Mouse (Mus musculus) gastrocnemius, adult 8-10 months (tissue): ENCODE results near the gene Dpp4. TPM values are rescaled to one million over a fixed set of nuclear protein-coding genes. Genes with fewer than 3 reads are reported as not detected.

ENCODE experiments used
- DNase-seq, 2 experiments: peaks; one replicate each; pipeline ENCODE4 v3.0.0; 2022; ENCODE audit warnings: low spot score in 2 of 2
- total RNA-seq, 4 experiments: library from RNA; stranded (reverse); gene quantifications; 2 replicates each; pipeline ENCODE4 v1.2.4; 2022

Gene Dpp4
- total RNA-seq, 4 experiments from 2014 or later: 2.0 to 3.4 (median 2.2) TPM

- DNase-seq: peak in 1 of 2 experiments; percentile 8
Observed at GRCm38 (mm10) chr2:62411211-62412080, 585 bp downstream of the Dpp4 start.

DNA sequence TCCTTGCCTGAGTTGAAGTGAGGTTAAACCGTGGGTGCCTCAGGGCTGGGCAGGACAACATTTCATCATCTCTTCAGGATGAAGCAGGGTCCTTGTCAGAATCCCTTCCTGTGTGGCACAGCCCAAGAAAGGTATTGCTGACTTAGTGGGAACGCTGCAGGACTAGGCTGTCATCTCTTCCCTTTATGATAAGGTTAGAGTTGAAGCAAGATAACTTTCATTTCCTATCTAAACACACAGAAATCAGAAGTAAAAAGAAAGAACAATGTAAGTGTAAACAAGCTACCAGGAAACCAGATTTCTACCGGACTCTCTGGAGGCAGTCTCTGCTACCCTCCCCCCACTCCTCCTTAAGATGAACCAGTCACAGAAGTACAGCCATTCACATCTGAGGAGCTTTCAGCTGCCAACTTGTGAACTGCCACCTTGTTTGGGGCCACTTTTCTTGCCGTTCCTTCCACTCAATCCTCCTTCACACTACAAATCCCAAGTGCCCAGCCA is 3.3 kb downstream of the Dpp4 start:
- DNase-seq: no peak

DNA sequence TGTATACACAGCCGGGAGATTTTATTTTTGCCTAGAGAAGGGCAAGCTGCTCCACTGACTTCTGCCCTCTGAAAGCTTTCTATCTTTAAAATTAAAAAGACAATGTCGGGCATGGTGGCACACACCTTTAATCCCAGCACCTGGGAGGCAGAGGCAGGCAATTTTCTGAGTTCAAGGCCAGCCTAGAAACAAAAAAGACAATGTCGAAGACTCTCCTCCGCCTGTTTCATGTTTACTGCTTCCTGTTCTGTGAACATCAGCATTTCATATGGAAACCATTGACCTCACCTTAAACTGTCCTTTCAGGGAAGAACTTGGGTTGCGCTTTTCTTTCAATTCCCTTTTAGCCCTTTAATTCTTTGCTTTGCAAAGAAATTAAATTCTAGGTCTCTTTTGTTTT is 3.8 kb downstream of the Dpp4 start:
- no peak for DNase-seq

DNA sequence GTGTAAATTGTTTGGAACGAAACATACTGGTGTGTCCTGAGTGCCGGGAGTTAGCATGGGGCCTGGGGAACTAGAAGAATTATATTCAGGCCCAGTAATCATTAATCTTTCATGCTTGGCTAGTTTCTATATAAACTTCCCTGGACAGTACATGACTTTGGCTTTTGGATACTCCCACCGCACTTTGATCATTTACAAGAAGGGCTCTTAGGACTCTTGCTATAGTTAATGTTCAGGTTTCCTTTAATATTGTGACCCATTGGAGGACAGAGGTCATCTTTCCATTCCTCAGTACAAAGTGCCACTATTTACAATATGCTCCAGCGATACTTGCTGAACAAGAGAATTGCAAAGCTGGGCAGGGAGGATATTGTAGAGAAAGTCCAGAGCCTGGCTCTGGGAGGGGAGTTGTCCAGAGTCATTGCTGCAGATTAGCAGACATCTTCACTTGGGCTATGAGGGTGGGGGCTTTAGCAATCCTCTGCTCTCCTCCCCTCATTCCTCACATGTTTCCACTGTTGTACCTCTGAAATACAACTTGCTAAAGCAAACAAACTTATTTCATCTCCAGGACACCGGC is 8.4 kb downstream of the Dpp4 start:
- DNase-seq: no peak

- DNase-seq: peak in 1 of 2 experiments; percentile 18
Observed at GRCm38 (mm10) chr2:62401011-62401410, 11.0 kb downstream of the Dpp4 start.

DNA sequence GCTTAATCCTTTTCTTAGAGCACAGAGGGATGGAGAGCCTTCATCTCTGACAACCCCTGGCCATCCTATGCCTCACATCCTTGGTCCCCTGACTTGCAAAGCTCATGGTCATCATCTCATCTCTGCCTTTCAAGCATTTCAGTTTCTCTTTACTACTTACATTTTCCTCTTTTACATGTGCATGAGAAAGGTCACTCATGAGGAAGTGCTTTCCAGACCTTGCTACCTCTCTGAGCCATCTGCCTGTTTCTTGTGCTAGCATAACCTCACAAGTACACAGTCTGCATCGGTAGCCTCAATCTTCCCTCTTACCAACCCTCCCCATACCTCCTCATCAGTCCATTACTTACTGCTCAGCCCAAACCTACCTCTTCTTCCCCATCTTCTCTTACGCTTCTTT is 12.2 kb downstream of the Dpp4 start:
- no peak for DNase-seq

GRCm38 (mm10) chr2:62399361-62399760 is 12.7 kb downstream of the Dpp4 start:
- DNase-seq: no peak

DNA sequence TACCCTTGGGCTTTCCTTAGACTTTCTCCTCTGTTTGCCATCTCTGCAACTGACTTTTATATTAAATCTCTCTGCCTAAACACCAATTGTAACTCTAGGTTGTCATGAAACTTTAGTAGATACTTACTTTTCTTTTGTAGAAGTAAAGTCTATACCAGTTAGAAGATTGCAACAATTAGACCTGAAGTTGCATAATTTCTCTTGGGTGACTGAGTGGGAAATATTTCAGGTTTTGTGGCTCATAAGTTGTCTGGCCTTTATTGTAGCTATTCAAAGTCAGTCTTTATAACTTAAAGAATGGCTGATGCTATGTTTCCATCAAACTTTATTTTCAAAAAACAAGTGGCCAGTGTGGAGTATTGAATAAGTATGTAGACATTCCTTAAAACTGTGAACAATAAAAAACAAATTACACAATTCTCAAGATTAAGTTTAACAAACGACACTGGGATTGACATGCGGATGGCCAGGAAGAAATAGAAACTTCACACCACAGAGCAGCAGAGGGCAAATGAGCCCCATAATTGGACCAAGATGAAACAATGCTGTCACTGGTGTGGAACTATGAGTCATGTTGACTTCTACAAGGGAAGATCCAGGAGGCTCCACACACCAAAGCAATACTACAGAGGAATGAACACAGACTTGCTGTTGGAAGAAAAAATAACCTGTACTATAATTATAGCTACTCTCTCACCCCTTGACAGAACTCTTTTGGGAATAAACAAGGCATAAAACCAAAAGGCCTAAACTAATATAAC is 13.7 kb downstream of the Dpp4 start:
- DNase-seq: no peak

- DNase-seq: no peak
Observed at GRCm38 (mm10) chr2:62397661-62398060, 14.4 kb downstream of the Dpp4 start.

DNA sequence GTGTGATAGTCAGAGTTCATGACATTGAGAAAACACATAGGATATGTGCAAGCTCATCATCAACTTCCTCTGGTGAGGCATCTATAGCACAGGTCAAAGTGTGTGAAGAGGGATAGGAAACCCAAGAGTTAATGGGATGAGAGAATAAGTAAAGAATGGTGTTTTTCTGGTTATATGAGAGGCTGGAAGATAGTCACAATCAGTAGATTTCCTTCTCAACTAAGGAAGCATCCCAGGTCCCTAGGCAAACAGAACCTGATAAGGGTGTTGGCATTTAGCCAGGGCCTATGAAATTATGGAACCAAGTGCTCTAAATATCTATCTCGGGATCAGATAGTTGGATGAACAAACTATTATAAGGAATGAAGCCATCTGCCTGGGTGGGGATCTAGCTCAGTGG is 15.2 kb downstream of the Dpp4 start:
- no peak for DNase-seq

- no peak for DNase-seq
Observed at GRCm38 (mm10) chr2:62394800-62395199, 17.2 kb downstream of the Dpp4 start.

- DNase-seq: no peak
Observed at GRCm38 (mm10) chr2:62392098-62392497, 19.9 kb downstream of the Dpp4 start.

DNA sequence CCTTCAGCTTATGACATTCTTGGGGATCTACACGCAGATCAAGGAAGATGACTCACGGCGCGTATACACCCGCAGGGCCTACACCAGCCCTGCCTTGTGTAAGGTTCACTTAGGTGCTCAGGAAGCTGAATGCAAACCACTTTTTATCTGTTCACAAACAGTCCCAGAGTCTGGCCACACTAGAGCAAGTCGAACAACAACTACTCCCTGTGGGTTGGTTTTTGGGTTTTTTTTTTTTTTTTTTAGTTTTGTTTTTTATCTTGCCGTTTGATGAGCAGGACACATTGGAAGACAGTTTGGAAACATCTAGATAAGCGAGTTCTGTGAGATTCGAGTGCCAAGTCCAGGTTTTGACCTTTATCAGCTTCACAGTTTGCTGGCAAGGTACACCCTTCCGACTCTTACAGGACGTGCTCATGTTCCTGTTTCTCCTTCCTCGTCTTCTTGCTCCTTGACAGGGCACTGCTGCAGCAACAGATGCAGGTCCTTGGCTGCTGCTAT is 21.0 kb downstream of the Dpp4 start:
- DNase-seq: no peak

DNA sequence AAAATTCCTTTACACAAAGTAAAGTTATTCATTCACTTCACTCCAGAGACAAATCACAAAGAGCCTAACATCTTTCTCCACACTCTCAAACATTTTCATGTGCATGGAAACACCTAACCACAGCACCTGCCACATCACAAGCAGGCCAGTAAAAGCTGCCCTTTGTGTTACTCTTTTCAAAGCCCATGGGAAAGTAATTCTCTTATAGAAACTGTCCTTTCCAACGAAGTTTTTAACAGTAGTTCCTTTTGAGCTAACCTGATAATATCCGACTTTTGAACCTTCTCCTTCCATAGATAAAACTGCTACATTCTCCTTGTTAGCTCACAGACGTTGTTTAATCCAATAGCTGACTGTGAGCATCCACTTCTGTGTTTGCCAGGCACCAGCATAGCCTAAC is 21.7 kb downstream of the Dpp4 start:
- DNase-seq: no peak

DNA sequence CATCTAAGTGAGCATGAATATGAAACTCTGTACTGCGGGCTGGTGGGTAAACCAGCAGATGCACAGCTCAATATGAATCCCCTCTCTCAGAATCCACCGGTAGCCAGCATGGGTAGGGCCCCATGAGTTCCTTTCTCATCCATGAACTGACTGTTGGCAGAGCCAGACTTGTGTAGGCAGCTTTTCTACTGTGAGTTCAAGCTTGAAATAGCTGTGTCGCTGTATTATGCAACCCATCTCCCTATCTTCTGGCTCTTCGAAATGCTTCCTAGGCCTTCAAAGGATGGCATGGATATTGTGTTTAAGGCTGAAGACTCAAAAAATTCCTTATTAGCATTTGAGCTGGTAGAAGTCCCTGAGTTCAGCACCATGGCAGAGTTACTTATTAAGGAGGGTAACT is 23.2 kb downstream of the Dpp4 start:
- no peak for DNase-seq

DNA sequence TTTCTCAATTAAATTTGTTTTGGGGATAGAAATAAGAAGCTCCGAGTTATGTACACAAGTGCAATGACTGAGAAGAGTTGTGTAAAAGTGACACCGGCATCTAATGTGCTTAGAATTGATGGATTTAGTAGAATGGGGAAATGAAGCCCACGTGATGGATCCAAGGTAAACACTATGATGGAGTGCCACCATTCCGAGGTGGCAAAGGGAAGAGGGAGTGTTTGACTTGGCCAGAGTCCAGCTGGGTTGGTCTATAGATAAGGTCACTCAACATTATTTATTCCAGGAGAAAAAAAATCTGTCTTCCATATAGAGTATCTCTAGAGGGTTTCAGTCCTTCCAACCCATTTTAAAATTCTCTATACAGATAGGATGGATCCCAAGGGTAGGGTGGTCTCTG is 28.8 kb downstream of the Dpp4 start:
- DNase-seq: no peak

DNA sequence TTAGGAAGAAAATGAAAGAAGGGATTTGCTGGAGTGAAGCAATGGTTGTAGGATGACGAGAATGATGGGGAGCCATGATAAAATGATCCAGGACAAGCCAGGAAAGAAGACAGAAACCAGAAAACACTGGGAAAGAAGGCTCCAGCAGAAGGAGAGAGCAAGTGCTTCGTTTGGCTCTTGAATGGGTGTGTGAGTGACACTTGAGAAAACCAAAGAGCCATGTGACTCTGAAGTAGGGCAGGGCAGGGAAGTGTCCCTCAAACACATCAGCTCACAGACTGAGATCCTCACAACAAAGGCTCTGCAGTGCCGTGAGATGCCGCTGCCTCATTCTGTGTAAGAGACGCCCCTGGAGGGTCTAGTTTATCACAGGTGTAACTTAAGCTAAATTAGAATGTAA is 29.6 kb downstream of the Dpp4 start:
- DNase-seq: no peak

GRCm38 (mm10) chr2:62381756-62382155 is 30.3 kb downstream of the Dpp4 start:
- DNase-seq: peak; percentile 28 to 56

- DNase-seq: no peak
Observed at GRCm38 (mm10) chr2:62373692-62374091, 38.3 kb downstream of the Dpp4 start.

GRCm38 (mm10) chr2:62370048-62370447 is 42.0 kb downstream of the Dpp4 start:
- DNase-seq: no peak

GRCm38 (mm10) chr2:62368349-62369053 is 43.5 kb downstream of the Dpp4 start:
- DNase-seq: no peak
